In genomic region chr16:87188737-87189136, GRCm38 (mm10) we compare ENCODE assay signal across 21 mouse cellular contexts.
"Had no signal": no experiment of that assay in that cellular context is flagged by ENCODE, and none has a peak within 500 bp of the region (broad histone marks: within the 10 kb centered on the region; RNA-seq: fewer than 3 reads in every experiment).

No protein-coding gene starts in this region.

- DNase-seq: liver, embryonic 13.5 days; liver, postnatal 0 days; lung, adult 2 months; lung, postnatal 14 days; lung, postnatal 36 days; retina, postnatal 1 day; right cerebral cortex, postnatal 25 days; right cerebral cortex, postnatal 4 days; spleen, adult 18-20 months; thymus, adult 2 months; thymus, postnatal 25 days; thymus, postnatal 4 days had no signal

- H3K36me3 ChIP-seq: liver, embryonic 13.5 days; liver, embryonic 15.5 days; lung, embryonic 15.5 days; midbrain, embryonic 10.5 days; midbrain, embryonic 13.5 days; midbrain, embryonic 15.5 days; neural tube, embryonic 13.5 days; neural tube, embryonic 15.5 days had no signal

- H3K9me3 ChIP-seq: liver, embryonic 13.5 days; liver, embryonic 15.5 days; lung, embryonic 15.5 days; midbrain, embryonic 10.5 days; midbrain, embryonic 13.5 days; midbrain, embryonic 15.5 days; neural tube, embryonic 13.5 days; neural tube, embryonic 15.5 days had no signal

- H3K4me2 ChIP-seq: liver, embryonic 13.5 days; liver, embryonic 15.5 days; lung, embryonic 15.5 days; midbrain, embryonic 13.5 days; midbrain, embryonic 15.5 days; neural tube, embryonic 13.5 days; neural tube, embryonic 15.5 days had no signal

- ATAC-seq: liver, postnatal 0 days; lung, postnatal 0 days; midbrain, embryonic 13.5 days; midbrain, embryonic 15.5 days had no signal

- H3K27ac ChIP-seq: liver, embryonic 13.5 days; liver, embryonic 15.5 days; lung, embryonic 15.5 days; midbrain, embryonic 10.5 days; midbrain, embryonic 13.5 days; midbrain, embryonic 15.5 days; neural tube, embryonic 13.5 days; neural tube, embryonic 15.5 days had no signal

- H3K9ac ChIP-seq: liver, embryonic 13.5 days; liver, embryonic 15.5 days; liver, postnatal 0 days; lung, embryonic 15.5 days; midbrain, embryonic 13.5 days; midbrain, embryonic 15.5 days; neural tube, embryonic 13.5 days; neural tube, embryonic 15.5 days had no signal

- H3K27me3 ChIP-seq: liver, embryonic 13.5 days; liver, embryonic 15.5 days; lung, embryonic 15.5 days; midbrain, embryonic 13.5 days; midbrain, embryonic 15.5 days; neural tube, embryonic 13.5 days; neural tube, embryonic 15.5 days had no signal

- H3K4me3 ChIP-seq: liver, embryonic 13.5 days; liver, embryonic 15.5 days; lung, embryonic 15.5 days; midbrain, embryonic 10.5 days; midbrain, embryonic 13.5 days; midbrain, embryonic 15.5 days; myocyte; neural tube, embryonic 13.5 days; neural tube, embryonic 15.5 days had no signal

- H3K4me1 ChIP-seq: liver, embryonic 13.5 days; liver, embryonic 15.5 days; lung, embryonic 15.5 days; midbrain, embryonic 10.5 days; midbrain, embryonic 13.5 days; midbrain, embryonic 15.5 days; neural tube, embryonic 13.5 days; neural tube, embryonic 15.5 days had no signal
